Mouse (Mus musculus) megakaryocyte, embryonic 14.5 days (primary cell): ENCODE measurements at regions not wholly inside any gene's neighbourhood (a gene's known extent, or its start where the extent isn't known, plus 50 kb on each side); places are given as distances from the start of the nearest gene placed in this dataset.

Source experiments
- H3K27me3 ChIP-seq: replicated peaks from 2 replicates; pipeline ENCODE3; 2012; ENCODE audit warnings: inconsistent platforms
- H3K36me3 ChIP-seq: replicated peaks from 2 replicates; pipeline ENCODE3; 2012; ENCODE audit warnings: low read length, inconsistent platforms, mixed read lengths
- H3K4me1 ChIP-seq: 2 replicates; pipeline ENCODE4 v1.6.1; 2012; ENCODE audit warnings: inconsistent platforms
- H3K4me3 ChIP-seq: replicated peaks from 2 replicates; pipeline ENCODE3; 2012; ENCODE audit warnings: moderate library complexity, mild to moderate bottlenecking, inconsistent platforms
- H3K9me3 ChIP-seq: 2 replicates; pipeline ENCODE4 v1.6.1; 2012; ENCODE audit warnings: inconsistent platforms
- FLI1 ChIP-seq: IDR thresholded peaks from 2 replicates; pipeline ENCODE4 v1.6.1; 2012; ENCODE audit warnings: low read length, inconsistent platforms, mixed read lengths
- GATA1 ChIP-seq: IDR thresholded peaks from 3 replicates; pipeline ENCODE4 v1.6.1; 2012; ENCODE audit warnings: mixed read lengths, low read length, inconsistent platforms, borderline replicate concordance

DNA sequence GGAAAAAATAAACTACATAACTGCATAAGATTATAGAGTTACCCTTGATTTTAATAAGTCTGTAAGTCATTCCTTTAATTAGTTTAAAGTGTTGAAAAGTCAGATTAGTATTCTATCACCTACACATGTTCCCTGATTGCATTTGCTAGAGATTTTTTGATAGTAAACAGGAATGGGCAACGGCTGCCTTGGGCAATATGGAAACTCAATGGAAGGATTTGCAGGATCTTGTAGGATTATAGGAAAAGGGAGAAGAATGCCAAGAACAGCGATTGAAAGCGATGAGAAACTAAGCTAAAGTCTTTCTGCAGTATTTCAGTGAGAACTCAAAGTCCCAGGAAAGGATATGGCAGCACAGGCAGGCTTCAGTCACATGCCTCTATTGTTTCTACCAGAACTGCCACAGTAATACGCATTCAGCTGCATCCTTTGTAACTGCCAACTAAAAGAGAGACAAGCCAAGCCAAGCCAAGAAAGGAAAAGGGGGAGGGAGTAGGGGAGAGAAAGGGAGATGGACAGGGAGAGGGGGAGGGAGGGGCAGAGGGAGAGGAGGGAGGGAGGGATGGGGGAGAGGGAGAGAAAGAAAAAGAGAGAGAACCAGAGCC, 340.3 kb downstream of the Kif16b start:
- no peaks in the 10 kb centered on the region for H3K4me1 ChIP-seq
- H3K27me3 ChIP-seq = no peaks in the 10 kb centered on the region
- no peaks in the 10 kb centered on the region for H3K36me3 ChIP-seq
- no peak for TF ChIP-seq FLI1
- no peak for TF ChIP-seq GATA1
- H3K4me3 ChIP-seq = no peak overlapping the region
- H3K9me3 ChIP-seq = 0 out of 2 replicates have a peak, but pooled peaks cover 3% of the 10 kb centered on the region

DNA sequence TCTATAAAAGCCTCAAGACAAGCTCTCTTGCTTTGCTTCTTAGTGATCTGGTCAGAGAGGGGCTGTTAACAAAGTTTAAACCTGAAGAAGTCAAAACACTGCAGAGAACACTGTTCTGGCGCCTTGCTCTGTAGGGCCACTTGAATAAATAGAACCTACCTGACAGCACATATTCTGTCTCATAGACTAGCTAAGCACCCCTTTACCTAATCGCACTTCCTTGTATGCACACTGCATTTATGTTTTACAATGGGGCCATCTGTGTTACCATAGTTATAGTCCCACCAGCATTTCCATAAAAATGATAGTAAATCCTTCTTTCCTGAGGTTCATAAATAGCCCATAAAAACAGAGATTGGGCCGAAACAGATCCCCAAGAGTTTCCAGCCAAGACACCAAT, 340.9 kb downstream of the Kif16b start:
- H3K36me3 ChIP-seq = no peaks in the 10 kb centered on the region
- 0 out of 2 replicates have a peak, but pooled peaks cover 3% of the 10 kb centered on the region for H3K9me3 ChIP-seq
- no peak overlapping the region for H3K4me3 ChIP-seq
- no peaks in the 10 kb centered on the region for H3K27me3 ChIP-seq
- H3K4me1 ChIP-seq = no peaks in the 10 kb centered on the region
- TF ChIP-seq FLI1 = no peak
- TF ChIP-seq GATA1 = no peak

DNA sequence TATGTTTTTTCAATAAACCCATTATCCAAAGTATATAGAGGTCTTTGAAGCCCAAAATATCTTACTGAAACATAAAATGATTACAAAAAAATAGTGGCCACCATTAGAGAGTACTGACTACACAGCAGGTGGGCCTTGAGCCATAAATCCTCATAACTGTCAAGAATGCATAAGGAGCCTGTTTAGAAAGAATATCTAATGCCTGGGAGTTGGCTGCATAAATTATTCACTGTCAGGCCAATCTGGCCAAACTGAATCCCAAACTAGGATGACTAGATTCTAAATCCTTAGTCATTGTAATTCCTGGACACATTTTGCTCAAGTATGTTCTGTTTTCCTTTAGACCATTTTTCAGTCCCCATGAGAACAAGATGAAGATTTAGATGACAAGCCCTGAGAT, 341.4 kb downstream of the Kif16b start:
- H3K9me3 ChIP-seq = 0 out of 2 replicates have a peak, but pooled peaks cover 3% of the 10 kb centered on the region

DNA sequence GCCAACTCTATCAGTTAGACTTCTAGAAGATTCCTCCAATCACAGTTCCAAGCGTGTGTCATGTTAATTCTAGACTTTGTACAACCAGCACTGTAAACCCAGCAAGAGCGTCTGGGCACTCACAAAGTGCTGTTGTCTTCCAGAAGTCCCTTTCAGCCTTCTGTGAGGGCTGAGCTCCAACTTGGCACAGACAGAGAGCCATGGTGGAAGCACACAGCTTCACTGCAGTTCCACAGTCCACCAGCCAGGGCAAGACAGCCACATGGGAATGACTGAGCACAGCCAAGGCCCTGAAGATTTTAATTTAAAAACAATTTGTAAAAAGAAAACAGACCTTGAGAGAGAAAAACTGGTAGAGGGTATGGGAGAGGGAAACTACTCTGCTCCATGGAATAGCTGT, 346.5 kb downstream of the Kif16b start:
- Histone ChIP-seq H3K4me1 (no peaks in the 10 kb centered on the region), H3K27me3 (no peaks in the 10 kb centered on the region), H3K9me3 (0 out of 2 replicates have a peak, but pooled peaks cover 3% of the 10 kb centered on the region), H3K4me3 (no peak overlapping the region), H3K36me3 (no peaks in the 10 kb centered on the region)
- no peak for TF ChIP-seq GATA1
- no peak for TF ChIP-seq FLI1

More for the DNA sequence above, 341.4 kb downstream of the Kif16b start:
- Histone ChIP-seq H3K36me3 (no peaks in the 10 kb centered on the region), H3K27me3 (no peaks in the 10 kb centered on the region), H3K4me3 (no peak overlapping the region), H3K4me1 (no peaks in the 10 kb centered on the region)
- TF ChIP-seq GATA1 (no peak), FLI1 (no peak)

DNA sequence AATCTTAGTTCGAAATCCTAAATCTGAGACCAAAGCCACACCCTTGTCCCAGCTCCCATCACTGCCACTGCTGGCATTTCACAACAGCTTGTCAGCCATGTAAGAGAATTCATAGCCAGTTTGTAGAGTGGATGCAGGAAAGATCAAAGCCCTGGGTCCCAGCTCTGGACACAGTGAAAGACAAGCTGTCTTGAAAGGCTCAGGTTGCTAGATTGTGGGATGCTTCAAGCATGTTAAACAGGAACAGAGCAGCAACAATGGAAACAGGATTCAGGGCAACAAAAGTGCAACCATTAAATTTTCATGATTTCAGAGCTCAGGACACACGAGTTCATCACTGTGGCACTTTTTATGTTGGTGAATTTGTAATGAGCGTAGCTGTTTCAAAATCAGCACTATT, 349.6 kb downstream of the Kif16b start:
- Histone ChIP-seq H3K27me3 (no peaks in the 10 kb centered on the region), H3K4me1 (no peaks in the 10 kb centered on the region), H3K4me3 (no peak overlapping the region), H3K9me3 (peaks cover 6% of the 10 kb centered on the region; the same call in 1 of the 2 replicates), H3K36me3 (no peaks in the 10 kb centered on the region)
- TF ChIP-seq GATA1 (no peak), FLI1 (no peak)

DNA sequence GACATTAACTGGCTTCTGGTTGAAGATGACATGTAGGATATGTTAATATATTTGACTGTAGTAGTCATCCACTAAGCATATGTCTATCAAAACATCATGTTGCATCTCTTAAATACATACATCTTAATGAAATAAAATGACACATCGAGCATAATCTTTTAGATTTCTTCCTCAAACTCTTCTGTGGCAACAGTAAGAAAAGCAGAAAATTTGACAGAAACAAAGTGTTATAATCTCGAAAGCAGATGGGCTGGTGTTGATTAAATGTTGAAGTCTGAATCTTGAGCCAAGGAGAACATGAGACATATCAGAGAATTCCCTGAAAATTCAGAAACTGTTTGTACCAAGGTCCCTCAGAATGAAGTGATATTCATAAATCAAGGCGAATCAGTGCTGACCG, 352.6 kb downstream of the Kif16b start:
- no peaks in the 10 kb centered on the region for H3K27me3 ChIP-seq
- H3K9me3 ChIP-seq = peaks cover 6% of the 10 kb centered on the region; the same call in 1 of the 2 replicates
- H3K4me3 ChIP-seq = no peak overlapping the region
- no peak for TF ChIP-seq FLI1
- no peak for TF ChIP-seq GATA1
- no peaks in the 10 kb centered on the region for H3K4me1 ChIP-seq
- H3K36me3 ChIP-seq = no peaks in the 10 kb centered on the region

DNA sequence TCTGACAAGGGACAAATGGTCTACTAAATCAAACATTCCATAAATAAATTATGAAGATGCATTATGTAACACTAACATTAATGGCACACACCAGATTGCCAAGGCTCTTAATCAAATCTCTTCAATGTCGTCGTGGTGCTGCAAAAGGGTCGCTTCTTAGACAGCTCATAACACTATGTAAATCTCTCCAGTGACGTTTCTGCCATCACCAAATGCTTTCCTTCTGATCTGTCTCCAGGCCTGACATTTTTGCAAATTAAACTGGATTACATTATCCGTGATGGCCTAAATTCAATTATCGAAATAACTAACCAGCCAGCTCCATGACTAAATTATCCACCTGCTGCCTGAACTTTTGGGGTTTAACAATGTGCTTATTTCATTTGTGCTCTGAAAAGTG, 356.4 kb downstream of the Kif16b start:
- Histone ChIP-seq H3K9me3 (peaks cover 6% of the 10 kb centered on the region; the same call in 1 of the 2 replicates), H3K27me3 (no peaks in the 10 kb centered on the region), H3K4me1 (no peaks in the 10 kb centered on the region), H3K4me3 (no peak overlapping the region), H3K36me3 (no peaks in the 10 kb centered on the region)
- TF ChIP-seq FLI1 (no peak), GATA1 (no peak)

DNA sequence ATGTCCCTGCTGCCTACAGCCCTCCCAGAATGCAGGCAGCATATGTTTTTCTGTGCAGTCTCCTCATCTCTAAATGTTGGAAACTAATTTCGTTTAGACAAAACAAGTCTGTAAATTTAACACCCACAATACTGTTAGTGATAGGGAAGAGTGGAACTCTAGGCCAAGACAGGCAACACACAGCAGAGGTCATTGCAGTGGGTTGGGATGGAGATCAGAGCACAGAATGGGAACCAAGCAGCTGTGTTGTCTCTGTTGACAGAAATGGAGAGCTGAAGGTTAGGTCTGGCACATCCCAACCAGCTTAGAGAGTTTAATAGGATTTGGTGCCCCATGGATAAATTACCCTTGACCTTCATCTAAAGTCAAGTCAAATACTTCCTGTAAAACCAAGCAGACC, 361.4 kb downstream of the Kif16b start:
- Histone ChIP-seq H3K4me3 (no peak overlapping the region), H3K9me3 (no peaks in the 10 kb centered on the region), H3K4me1 (no peaks in the 10 kb centered on the region), H3K36me3 (no peaks in the 10 kb centered on the region), H3K27me3 (no peaks in the 10 kb centered on the region)
- TF ChIP-seq GATA1 (no peak), FLI1 (no peak)

DNA sequence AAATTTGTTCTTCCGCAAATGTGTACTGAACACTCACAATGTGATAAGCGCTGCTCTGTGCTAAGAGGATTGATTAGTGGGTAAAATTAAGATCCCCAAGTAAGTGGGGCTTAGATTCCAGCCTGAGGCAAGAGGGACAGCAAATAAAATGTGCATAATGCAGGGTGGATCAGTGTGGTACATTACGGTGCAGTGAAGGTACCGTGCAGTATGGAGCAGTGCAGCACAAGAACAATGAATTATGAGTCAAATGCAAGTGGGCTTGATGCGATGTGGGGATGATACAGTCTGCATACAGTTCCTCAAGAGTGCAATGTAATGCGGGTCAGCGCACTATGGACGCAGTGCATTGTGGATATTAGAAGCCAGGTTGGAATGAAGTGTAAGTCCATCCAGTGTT, 367.8 kb downstream of the Kif16b start:
- no peak for TF ChIP-seq FLI1
- no peak for TF ChIP-seq GATA1

DNA sequence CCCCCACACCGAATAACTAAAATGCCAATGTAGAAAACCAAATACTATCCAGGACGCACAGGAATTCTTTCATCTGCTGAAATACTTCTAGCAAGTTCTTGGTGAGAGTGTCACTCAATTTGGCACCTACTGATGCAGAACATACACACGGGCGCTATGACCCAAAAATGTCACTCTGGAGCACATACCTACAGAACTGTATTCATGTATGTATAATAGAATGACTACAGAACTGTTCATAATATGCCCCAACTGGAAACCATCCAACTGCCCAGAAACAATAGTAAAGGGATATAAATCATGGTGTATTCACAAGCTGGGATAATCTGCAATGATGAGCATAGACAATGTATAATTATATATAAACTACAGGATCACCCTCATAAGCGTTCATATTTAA, 378.9 kb downstream of the Kif16b start:
- TF ChIP-seq GATA1 (no peak), FLI1 (no peak)
- Histone ChIP-seq H3K27me3 (no peaks in the 10 kb centered on the region), H3K9me3 (peaks cover 9% of the 10 kb centered on the region; the same call in 1 of the 2 replicates)

More for the DNA sequence above, 367.8 kb downstream of the Kif16b start:
- Histone ChIP-seq H3K27me3 (no peaks in the 10 kb centered on the region), H3K36me3 (no peaks in the 10 kb centered on the region), H3K4me3 (peak overlapping the region; percentile 60), H3K4me1 (no peaks in the 10 kb centered on the region), H3K9me3 (peaks cover 13% of the 10 kb centered on the region)

DNA sequence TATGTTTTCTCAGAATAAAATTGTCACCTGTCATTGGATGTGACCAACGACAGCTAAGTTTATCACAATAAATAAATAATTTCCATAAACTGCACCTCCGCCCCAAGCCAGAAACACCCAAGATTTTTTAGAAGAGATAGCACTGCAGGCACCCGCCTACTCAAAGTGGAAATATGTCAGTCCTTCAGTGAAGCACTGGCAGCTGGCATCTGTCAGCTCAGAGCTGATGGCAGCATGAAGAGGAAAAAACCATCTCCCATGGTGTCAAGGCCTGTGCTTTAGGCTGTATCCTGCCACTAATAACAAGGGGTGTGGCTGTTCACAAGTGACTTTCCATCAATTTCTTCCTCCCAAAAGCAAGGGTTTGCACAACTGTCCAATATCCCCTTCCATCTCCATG, 383.6 kb downstream of the Kif16b start:
- Histone ChIP-seq H3K36me3 (no peaks in the 10 kb centered on the region), H3K4me1 (no peaks in the 10 kb centered on the region), H3K27me3 (no peaks in the 10 kb centered on the region), H3K9me3 (peaks cover 7% of the 10 kb centered on the region; the same call in 1 of the 2 replicates), H3K4me3 (no peak overlapping the region)
- TF ChIP-seq FLI1 (no peak), GATA1 (no peak)

More for the DNA sequence above, 378.9 kb downstream of the Kif16b start:
- no peaks in the 10 kb centered on the region for H3K36me3 ChIP-seq
- no peaks in the 10 kb centered on the region for H3K4me1 ChIP-seq
- no peak overlapping the region for H3K4me3 ChIP-seq
